Mouse (Mus musculus) hematopoietic stem cell, adult 5-6 weeks (primary cell): Measurements from ENCODE around the gene Btd. TPM values are rescaled to one million over a fixed set of nuclear protein-coding genes. Genes with fewer than 3 reads are reported as not detected.
"Not testable (repeated sequence)": the region's sequence is repeated elsewhere in the genome, so short reads cannot be mapped to it uniquely, and the experiment has no call there.

Source experiments
- ATAC-seq, 2 experiments: fragments of 125-278 bp in 1 of 2; replicated peaks in 1 of 2; 2 replicates each; pipeline ENCODE4 v1.8.0; 2016 to 2017; ENCODE audit warnings: inconsistent platforms in 2 of 2, mild to moderate bottlenecking in 2 of 2, moderate number of reproducible peaks in 2 of 2, low read depth in 1 of 2, moderate TSS enrichment in 1 of 2; ENCODE audit not compliant: low FRiP score in 2 of 2, poor library complexity in 2 of 2, severe bottlenecking in 2 of 2, insufficient read depth in 1 of 2, low TSS enrichment in 1 of 2
- total RNA-seq: library from RNA; stranded (forward); fragments of 172-1452, 232-1000 nt; gene quantifications from 2 replicates; pipeline ENCODE4 v1.2.3, GENCODE M21; 2017

Btd gene
- total RNA-seq: 12.3 and 23.3 TPM in 2 replicates

DNA sequence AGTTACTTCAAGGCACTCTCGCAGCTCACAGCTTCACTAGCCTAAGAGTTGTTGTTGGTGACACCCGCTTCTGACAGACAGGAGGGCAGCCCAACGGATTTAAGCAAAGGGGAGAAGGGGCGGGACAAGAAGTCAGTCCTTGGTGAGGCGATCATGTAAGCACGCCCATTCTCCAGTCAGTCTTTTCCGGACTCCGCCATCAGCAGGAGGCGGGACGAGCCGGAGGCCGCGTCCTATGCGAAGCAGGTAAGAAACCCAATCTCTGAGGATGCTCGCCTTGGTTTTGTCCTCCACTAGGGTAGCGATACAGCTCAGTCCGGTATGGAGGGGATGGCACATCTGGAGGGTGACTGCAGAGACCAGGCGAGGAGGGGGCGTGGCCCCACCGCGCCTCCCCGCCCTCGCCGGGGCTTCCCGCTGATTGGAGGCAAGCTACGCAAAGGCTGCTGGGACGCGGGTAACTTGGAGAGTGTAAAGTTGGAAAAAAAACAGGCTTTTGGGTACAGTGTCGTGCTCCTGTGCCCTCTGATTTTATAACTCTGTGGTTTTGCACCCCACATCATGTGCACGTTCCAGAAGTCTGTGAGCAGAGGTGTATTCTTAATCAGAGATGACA, at the start of gene Btd, which contains the start of gene Hacl1:
Gene Btd, plus strand, starts transcription at position 139 of the 616 bp plus-strand sequence.
Gene Hacl1, minus strand, starts transcription at position 397 of the 616 bp plus-strand sequence.
- peak; percentile 99 for ATAC-seq

DNA sequence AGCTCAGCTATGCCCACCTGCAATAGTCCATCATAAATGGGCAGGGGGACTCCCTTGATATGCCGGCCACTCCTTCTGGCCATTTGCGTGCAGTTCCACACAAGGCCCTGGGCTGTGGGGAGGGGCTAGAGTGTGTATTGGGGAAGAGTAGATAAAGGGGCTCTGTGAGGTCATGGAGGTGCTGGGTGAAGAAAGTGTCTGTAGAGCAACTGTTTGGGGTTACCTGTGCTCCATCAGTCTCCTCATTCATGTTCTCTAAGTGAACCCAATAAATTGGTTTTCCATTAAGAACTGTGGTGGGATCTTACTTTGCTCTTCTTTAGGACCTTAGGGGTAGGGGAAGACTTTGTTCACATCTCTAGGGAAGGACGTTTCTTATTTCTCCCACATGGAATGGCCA, 49.6 kb upstream of the Btd start, which contains the start of gene Colq:
Gene Colq, minus strand, starts transcription at position 101 of the 400 bp plus-strand sequence.
- ATAC-seq: no peak

DNA sequence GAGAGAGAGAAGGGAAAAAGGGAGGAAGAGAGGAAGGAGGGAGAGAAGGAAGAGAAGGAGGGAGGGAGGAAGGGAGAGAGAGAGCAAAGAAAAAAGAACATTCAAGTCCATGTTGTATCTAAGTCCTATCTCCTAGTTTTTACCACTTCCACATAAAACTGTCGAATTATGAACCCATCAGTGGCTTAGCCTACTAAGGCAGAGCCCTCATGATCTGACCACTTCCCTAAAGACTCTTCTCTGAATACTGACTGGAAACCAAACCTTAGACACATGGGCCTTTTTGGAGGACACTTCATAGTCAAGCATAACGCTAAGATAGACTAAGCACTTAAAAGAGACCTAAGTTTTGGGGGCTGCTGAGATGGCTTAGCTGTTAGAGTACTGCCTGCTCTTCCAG, 47.8 kb upstream of the Btd start:
- peak; percentile 27 to 39; a peak in 1 of 4 replicates for ATAC-seq

DNA sequence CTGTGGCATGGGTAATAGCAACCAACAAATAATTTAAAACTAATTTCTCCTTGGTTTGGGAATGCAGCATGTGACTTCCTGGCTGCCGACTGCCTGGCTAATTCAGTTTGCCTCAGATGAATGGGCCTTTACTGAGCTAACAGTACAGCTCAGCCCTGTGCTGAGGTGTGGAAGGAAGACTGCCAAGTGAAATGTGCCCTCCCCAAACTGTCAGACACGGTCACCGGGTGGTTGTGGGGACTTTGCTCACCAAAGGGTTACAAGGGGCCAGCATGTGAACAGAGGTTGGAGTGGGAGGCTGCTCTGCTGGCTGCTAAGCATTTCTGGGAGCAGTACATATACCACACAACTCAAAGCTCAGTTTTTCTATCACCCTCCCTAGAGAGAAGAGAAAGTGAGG, 46.1 kb upstream of the Btd start:
- no peak for ATAC-seq

DNA sequence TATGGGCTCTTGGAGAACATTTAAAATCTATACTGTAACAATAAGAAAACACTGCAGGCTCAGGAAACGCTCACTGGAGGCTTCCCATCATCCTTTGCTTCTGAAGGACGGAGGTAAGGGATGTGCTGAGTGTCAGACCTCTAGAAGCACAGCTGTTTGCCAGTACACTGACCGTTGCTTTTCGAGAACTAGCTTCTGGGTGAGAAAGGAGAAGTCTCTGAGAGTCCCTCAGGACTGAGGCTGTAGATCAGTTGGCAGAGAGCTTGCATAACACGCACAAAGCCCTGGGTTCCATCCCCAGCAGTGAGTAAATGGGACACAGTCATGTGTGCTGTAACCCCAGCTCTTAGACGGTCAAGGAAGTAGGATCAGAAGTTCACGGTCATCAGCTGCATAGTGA, 44.4 kb upstream of the Btd start:
- ATAC-seq: peak; percentile 17 to 21; a peak in 1 of 4 replicates

DNA sequence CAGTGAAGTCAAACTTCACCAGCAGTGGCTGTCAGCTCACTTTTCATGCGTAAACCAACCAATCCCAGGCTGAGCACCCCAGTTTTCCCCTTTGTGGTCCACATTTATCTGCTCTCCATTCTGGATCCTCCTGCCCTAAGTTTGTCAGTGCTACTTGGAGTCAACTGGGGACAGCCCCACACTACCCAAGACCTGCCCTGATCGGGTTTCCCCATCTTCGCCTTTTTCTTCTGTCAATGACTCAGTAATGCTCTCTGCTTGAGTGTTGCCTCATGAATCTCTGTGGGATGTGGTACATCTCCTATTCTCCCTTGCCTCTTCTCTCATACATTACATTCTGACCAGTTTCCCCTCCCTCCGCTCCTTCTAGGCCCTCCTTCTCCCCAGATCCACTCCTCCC, 43.4 kb upstream of the Btd start:
- ATAC-seq: no peak

DNA sequence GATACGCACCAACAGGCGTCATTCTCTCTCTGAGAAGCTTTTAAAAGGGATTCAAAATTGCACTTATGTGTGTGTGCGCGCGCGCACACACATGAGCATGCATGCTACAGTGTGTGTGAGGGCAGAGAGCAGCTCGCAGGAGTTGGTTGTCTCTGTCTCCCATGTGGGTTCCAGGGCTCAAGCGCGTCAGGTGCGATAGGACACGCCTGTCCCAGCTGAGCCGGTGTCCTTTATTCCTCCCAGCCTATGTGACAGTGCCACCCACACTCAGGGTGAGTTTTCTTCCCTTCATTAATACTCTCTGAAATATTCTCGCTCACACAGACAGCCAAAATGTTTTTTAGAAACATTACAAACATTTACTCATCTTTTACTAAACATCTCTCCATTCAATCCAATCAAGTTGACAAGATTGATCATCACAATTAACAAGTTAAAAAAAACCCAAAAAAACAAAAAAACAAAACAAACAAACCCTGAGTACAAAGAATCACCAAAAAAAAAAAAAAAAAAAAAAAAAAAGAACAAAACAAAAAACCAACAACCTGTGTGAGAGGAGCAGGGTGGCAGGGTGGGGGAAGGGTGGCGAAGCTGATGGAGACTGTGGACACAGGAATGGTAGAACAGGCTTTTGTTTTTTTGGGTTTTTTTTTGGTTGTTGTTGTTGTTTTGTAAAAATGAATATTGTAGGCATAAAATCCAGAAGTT, 38.8 kb upstream of the Btd start:
- no peak for ATAC-seq

DNA sequence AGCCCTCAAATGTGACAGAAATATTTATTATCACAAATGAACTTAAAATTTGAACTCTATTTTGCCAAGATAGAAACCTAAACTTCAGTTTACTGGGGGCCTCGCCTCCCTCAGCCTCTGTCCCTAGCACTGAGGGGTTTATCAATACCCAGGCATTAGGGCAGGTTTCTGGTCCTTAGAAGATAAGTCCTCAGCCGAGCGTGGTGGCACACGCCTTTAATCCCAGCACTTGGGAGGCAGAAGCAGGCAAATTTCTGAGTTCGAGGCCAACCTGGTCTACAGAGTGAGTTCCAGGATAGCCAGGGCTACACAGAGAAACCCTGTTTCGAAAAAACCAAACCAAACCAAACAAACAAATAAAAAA, 38.2 kb upstream of the Btd start:
- not testable (repeated sequence) for ATAC-seq

DNA sequence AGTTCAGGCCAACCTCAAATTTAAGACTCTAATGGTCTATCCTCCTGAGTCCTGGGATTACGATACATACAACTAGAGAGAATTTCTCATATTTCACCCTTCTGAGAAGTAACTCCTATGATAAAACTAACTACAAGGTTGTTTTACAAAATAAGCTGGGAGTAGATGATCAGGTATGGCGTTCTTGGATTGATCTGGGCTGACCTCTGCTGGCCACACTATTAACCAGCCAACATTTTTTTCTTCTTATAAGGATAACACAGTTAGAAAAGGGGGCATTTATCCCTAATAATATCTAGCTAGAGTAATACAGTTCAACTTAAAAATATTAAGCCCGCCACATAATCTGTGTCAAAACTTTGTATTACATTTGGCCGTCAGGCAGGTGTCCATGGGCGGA, 35.9 kb upstream of the Btd start:
- 0 out of 4 replicates have a peak, but pooled peaks of 1 of the 2 experiments have one; percentile 56 for ATAC-seq

DNA sequence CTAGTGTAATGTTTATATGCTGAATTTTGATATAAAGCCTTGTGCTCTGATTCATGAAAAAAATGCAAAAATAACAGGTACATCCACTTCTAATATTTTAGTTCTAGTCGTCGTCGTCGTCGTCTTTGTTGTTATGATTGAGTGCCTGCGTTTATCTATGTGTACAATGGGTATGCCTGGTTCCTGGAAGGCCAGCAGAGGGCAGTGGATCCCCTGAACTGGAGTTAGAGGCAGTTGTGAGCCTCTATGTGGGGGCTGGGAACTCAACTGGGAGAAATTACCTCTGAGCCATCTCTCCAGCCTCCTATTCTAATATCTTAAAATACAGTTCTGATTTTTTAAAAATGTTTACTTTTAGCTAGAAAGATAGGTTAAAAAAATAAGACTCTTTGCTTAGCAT, 35.3 kb upstream of the Btd start:
- ATAC-seq: no peak

DNA sequence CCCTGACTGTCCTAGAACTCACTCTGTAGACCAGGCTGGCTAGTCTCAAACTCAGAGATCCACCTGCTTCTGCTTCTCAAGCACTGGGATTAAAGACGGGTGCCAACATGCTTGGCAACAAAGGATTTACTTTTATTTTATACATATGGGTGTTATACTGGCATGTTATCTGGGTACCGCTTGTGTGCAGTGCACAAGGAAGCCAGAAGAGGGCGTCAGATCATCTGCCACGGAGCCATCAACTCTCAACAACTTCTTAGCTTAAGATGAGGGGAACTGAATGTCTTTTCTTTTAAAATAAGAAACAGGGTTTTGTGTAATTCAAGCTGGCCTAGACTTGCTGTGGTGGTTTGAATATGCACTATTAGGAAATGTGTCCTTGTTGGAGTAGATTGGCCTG, 28.8 kb upstream of the Btd start:
- ATAC-seq: no peak

DNA sequence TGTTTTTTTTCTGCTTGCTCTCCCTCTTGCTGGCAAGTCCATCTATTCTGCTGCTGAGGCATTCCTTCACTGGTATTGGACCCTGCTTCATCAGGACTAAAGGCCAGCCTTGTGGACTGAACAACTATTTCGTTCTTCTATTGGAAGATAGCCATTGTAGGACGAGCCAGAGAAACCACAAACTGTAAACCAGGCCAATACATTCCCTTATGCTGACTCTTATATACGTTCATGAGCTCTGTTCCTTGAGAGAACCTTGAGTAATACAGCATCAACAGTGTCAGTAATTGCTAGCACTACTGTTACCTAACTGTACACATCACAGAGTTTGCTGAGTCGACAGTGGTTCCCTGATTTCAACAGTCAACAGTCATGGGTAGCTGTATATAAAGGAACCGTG, 27.2 kb upstream of the Btd start:
- no peak for ATAC-seq

DNA sequence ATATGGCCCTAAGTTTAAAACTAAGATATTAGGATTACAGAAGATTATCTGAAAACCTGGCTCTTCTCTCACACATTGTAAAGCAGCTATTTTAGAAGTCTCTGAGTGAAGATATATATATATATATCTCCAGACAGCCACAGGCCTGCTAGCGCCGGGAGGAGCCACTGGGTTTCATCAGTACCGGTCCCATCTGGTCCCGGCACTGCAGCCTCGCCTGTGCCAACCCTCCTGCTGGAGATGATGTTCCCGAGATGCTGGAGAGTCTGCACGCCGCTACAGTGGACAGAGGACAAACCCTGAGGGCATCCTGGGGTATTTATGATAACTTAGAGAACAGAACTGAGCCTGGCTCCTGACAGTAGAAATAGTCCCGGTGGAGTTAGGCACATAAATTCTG, 23.6 kb upstream of the Btd start:
- no peak for ATAC-seq

DNA sequence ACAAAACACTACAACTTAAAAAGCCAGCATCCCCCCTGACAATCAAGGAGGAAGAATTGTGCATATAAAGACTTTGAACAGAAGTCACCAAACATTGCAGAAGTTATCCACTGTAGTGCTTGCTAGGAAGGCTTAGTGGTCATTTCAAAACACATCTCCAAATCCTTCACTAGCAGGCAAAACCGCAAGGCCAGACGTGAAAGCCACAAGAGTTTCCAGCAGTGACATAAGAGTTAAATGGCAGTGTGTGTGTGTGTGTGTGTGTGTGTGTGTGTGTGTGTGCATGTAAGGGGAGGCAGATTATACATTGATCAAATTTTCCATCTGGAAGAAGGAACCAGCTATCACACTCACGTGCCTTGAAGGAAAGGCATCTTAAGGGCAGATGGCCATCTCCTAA, 22.8 kb upstream of the Btd start:
- ATAC-seq: peak; percentile 29 to 32; a peak in 3 of 4 replicates

DNA sequence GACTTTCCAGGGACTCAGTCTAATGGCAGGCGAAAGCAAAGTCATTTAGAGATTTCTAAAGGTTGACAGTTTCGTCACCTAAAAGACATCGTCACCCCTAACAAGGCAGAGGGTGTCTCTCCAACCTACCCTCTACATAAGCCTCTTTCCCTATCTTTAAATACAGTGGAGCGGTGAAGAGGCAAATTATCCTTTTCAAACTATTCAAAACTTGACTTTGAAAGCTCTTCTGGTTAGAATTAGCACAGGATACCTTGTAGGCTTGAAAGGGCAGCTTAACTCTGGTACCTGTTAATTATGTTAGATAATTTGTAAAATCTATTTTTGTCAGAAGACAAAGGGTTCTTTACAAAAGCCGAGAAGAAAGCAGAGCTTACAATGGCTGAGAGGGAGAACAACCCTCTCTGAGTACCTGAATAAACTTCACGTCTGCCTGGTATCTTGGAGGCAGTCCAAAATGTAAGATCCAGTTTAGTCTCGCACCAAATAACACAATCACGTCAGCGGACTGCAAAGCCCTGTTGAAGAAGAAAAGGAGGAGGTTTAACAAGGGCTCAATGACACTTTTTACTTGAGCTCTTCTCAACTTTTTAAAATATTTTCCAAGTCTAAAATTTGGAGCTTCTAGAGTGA, 20.1 kb upstream of the Btd start:
- no peak for ATAC-seq

DNA sequence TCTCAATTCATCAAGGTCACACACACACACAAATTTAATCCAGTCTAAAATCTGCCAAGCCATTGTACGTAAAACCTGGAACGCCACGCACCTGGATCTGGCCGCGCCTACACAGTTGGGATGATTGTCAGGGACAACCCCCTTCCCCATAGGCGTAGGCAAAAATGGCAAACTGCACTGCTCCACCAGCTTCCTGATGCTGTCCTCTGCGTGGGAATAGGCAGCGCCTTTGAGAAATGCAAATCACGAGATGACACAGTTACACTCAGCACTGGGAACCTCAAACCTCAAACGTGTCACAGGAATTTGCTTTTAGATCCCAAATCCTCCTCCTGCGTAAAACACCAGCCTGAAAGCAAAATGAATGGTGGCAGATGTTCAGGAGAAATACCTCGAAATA, 18.1 kb upstream of the Btd start:
- ATAC-seq: no peak

DNA sequence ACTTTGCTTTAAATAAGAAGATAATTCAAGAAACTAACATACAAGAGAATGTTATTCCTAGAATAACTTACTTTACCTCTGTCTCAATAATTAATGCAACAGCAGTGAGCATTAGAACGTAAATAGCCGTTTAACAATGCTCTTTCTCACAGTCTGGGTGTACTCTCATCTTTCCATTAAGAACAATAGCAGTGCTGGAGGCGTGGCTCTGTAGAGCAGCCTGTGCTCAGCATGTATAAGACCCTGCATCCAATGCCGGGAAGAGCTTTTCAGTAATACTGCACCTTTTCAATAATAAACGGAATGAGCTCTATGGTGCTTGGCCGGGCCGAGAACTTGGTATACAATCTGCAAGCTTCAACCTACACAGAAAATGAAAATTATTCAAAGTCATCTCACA, 10.2 kb upstream of the Btd start:
- no peak for ATAC-seq

DNA sequence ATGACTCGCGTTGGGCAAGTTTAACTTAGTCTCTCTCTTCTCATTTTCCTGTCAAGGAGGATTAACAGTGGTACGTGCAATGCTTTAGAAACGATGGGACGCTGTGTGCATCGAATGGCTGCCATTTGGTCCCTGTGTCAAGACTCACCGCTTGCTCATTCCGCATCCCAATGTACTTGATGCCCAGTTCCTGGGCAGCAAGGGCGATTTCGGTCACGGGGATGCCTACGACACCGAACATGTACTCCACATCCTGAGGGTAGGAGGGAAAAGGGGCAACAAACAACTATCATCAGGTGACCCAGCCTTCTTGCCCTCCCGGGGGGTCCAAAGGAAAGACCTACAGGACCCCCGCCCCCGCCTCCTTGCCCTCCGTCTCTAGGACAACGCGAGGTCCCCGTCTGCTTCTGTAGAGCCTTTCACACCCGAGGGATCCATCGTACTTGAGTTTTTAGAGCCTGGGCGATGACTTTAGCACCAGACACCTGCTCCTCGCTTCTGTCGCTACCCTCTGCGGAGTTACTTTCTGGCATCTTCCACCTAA, 410 bp upstream of the Btd start, which contains the start of gene Gm49387:
Gene Gm49387, minus strand, starts transcription at position 533 of the 544 bp plus-strand sequence.
- ATAC-seq: peak in 1 of 2 experiments; percentile 4; a peak in 2 of 4 replicates
